Mouse (Mus musculus) large intestine, adult 2 months (tissue): ENCODE measurements around the gene Mycl. TPM values are rescaled to one million over a fixed set of nuclear protein-coding genes. Genes with fewer than 3 reads are reported as not detected.

Experiments used
- DNase-seq: peaks from one replicate; pipeline ENCODE4 v3.0.0-alpha.2; 2012; ENCODE audit warnings: low read depth, low spot score
- WGBS: fragments of 180-500 bp; shearing (Covaris S2); methylation state at CpG from one replicate; pipeline ENCODE4 v1.1.7; 2018; 5-methylcytosine and 5-hydroxymethylcytosine counted together
- polyA plus RNA-seq: library from polyadenylated mRNA; depleted of rRNA; stranded (reverse); fragments of >200 nt; gene quantifications from 2 replicates; pipeline ENCODE4 v1.2.3, GENCODE M21; 2012; rRNA removed

The Mycl gene
- polyA plus RNA-seq: 9.8 and 11.2 TPM in 2 replicates

- WGBS: 1% methylated on average over 69 of the region's 69 CpGs
- peak; percentile 75 for DNase-seq
Measured at GRCm38 (mm10) chr4:122995404-122996220, at the start of gene Mycl. TSS of gene Mycl (plus strand) at chr4:122995652.

- DNase-seq: no peak
- 80% methylated on average over 3 of the region's 3 CpGs for WGBS
Measured at GRCm38 (mm10) chr4:122947223-122947622, 48.2 kb upstream of the Mycl start.

DNA sequence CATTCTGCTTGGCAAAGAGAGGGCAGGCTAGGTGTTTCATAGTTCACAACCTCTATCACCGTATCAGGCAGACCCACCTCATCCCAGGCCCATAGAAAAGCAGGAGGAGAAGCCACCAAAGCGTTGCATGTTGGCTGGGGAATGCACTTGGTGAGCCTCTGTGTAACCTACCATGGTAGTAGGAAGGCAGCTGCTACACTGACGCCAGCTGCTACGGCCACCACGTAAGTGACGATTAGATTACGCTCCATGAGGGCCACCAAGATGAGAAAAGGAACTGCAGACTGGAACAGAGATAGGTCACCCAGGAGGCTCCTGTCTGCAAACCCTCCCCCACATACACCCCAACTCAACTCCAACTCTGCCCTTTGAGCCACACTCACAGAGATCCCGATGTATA, 46.4 kb upstream of the Mycl start:
- 92% methylated on average over 8 of the region's 8 CpGs for WGBS
- no peak for DNase-seq

GRCm38 (mm10) chr4:122954680-122955411, 40.6 kb upstream of the Mycl start:
- 60% methylated on average over 5 of the region's 5 CpGs for WGBS
- DNase-seq: no peak

- WGBS: 15% methylated on average over 17 of the region's 17 CpGs
- peak; percentile 77 for DNase-seq
Measured at GRCm38 (mm10) chr4:122955412-122956136, 39.9 kb upstream of the Mycl start.

DNA sequence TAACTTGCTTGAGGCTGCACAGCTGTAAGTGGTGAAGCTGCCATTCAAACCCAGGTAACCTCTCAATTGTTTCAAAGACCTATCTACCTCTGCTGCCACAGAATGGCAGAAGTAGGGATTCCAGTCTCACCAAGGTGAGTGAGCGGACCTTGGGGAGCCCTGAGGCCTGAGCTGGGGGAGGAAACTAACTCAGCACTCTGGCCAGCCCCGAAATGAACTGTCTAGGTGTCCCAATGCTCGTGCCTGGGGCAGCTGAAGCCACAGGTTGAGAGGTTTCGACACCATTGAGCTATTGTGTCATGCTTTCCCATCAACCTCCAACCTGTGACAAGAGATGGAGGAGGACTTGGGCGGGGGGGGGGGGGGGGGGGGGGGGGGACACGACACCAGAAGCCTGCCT, 39.2 kb upstream of the Mycl start:
- WGBS: 95% methylated on average over 4 of the region's 6 CpGs
- DNase-seq: no peak

GRCm38 (mm10) chr4:122958491-122959031, 36.9 kb upstream of the Mycl start:
- 75% methylated on average over 6 of the region's 6 CpGs for WGBS
- DNase-seq: no peak

- no peak for DNase-seq
- WGBS: 22% methylated on average over 8 of the region's 8 CpGs
Measured at GRCm38 (mm10) chr4:122959816-122960215, 35.6 kb upstream of the Mycl start.

DNA sequence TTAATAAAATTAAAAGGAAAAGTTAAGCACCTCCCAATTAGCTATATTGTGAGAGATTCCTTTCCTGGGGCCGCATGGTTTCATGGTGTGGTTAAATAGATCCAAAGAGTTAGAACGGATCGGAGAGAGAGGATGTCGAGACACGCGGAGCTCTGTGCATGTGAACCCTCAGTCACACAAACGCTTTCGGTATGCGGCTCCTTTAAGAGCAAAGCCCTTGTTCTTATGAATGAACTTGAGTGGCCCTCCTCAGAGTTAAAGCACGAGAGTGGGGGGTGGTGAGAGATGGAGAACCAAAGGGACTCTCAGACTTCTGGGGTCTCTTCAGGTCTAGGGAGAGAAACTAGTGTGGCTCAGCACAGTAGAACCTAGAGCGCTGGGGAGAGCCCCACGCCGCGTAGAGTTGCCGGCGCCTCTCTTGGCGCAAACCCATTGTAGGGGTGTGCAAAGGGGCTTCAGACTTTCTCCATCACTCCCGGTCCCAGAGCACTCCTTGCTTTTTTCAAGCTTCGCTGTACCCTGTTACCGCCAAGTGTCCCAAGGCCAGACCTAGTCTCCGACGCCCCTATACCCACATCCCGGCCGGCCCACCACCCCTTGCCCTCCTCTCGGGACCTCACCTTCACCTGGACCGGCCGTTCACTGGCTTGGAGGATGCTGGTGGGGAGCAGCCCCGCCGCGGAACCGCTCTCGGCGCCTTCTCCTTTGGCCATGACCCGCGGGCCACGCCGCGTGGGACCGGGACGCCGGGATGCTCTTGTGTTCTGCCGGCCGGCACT, 34.9 kb upstream of the Mycl start:
- no peak for DNase-seq
- under 1% methylated on average over 43 of the region's 43 CpGs for whole genome bisulfite sequencing

GRCm38 (mm10) chr4:122961100-122961567, 34.3 kb upstream of the Mycl start, which contains the start of gene Mfsd2a:
TSS of gene Mfsd2a (minus strand) at chr4:122961188.
- WGBS: 2% methylated on average over 27 of the region's 27 CpGs
- DNase-seq: no peak

GRCm38 (mm10) chr4:122961589-122961988, 33.9 kb upstream of the Mycl start:
- DNase-seq: no peak
- WGBS: 65% methylated on average over 6 of the region's 6 CpGs

- DNase-seq: no peak
- WGBS: 69% methylated on average over 8 of the region's 8 CpGs
Measured at GRCm38 (mm10) chr4:122962751-122963150, 32.7 kb upstream of the Mycl start.

GRCm38 (mm10) chr4:122968106-122968505, 27.3 kb upstream of the Mycl start:
- WGBS: 63% methylated on average over 4 of the region's 4 CpGs
- no peak for DNase-seq

DNA sequence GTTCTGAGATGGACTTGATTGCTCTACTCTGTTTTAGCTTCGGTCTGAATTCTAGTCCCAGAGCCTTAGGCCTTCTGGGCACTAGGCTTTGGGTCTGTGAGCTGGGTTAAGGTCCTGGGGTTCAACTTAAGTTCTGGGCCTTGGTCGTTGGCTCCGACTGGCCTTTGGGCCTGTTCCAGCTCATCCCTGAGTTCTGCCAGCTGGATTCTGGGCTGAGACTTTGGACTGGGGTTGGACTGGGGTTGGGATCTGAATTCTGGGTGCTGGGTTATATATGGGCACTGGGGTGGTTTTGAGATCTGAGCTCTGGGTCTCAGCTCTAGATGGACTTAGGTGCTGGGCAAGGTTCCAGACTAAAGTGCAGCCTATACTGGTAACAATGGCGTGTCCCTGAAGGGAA, 24.3 kb upstream of the Mycl start:
- 68% methylated on average over 4 of the region's 4 CpGs for WGBS
- no peak for DNase-seq

- 73% methylated on average over 4 of the region's 4 CpGs for WGBS
- DNase-seq: no peak
Measured at GRCm38 (mm10) chr4:122971646-122972045, 23.8 kb upstream of the Mycl start.

- DNase-seq: no peak
- WGBS: 62% methylated on average over 8 of the region's 8 CpGs
Measured at GRCm38 (mm10) chr4:122972056-122972455, 23.4 kb upstream of the Mycl start.

DNA sequence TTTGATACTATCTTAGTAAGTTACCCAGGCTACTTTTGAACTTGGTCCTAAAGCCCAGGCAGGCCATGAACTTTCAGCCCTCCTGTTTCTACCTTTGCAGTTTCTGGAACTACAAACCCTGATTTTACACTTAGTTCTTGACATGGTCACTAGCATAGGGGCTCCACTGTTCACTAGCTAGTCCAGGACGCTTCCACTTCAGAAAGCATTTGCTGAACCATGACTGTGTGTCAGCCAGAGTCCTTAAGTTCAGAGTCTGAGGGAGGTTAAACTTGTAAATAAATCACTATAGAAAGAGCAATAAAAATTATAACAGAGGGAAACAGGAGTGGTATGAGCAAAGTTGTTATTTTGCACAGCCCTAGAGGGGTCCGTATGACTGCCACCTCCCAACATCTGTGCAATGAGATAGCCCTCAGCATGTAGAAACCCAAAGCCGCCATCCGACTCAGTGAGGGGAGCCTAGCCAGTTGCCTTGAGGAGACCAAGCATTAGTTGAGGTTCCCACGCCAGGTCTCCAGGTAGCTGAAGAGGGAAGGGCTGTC, 20.4 kb upstream of the Mycl start:
- DNase-seq: no peak
- 62% methylated on average over 5 of the region's 5 CpGs for WGBS

- WGBS: 69% methylated on average over 4 of the region's 4 CpGs
- no peak for DNase-seq
Measured at GRCm38 (mm10) chr4:122976885-122977284, 18.6 kb upstream of the Mycl start.

DNA sequence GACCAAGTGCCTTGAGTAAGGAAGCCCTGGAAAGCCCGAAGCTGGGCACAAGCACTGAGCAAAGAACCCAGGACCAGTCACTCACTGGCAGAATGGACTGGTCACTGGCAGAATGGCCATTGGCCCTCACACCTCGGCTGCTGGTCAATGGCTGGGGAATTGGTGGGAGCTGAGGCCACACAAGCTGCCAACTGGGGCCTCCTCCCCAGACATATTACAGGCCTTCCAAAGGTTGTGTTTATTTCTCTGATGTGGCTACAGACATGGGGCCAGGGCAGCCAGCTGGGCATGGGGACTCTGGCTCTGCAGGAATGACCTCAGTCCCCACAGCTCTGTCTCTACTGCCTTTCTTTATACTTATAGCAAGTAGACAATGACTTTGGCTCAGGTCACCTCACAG, 16.6 kb upstream of the Mycl start:
- no peak for DNase-seq
- 78% methylated on average over 2 of the region's 2 CpGs for WGBS
